Mouse (Mus musculus): ENCODE data around the gene Atpaf1. TPM values are rescaled to one million over a fixed set of nuclear protein-coding genes. Genes with fewer than 3 reads are reported as not detected.

Atpaf1 gene
- polyA plus RNA-seq, 2 experiments from 2014 or later: 16.6 to 19.2 TPM

- no peak for ATAC-seq
Measured at GRCm38 (mm10) chr4:115815606-115816005, 31.0 kb downstream of the Atpaf1 start.

GRCm38 (mm10) chr4:115820199-115820598 lies 35.6 kb downstream of the Atpaf1 start:
- ATAC-seq: no peak

GRCm38 (mm10) chr4:115820944-115821343 lies 36.3 kb downstream of the Atpaf1 start:
- ATAC-seq: no peak

GRCm38 (mm10) chr4:115821431-115821830 lies 36.8 kb downstream of the Atpaf1 start:
- no peak for ATAC-seq

GRCm38 (mm10) chr4:115821928-115822327 lies 37.3 kb downstream of the Atpaf1 start:
- ATAC-seq: no peak

GRCm38 (mm10) chr4:115824178-115824577 lies 39.6 kb downstream of the Atpaf1 start:
- ATAC-seq: no peak

GRCm38 (mm10) chr4:115825271-115825670 lies 40.7 kb downstream of the Atpaf1 start:
- no peak for ATAC-seq

- ATAC-seq: no peak
Measured at GRCm38 (mm10) chr4:115827066-115827465, 42.5 kb downstream of the Atpaf1 start.

- peak; percentile 50 for ATAC-seq
Measured at GRCm38 (mm10) chr4:115827535-115827887, 42.9 kb downstream of the Atpaf1 start.

GRCm38 (mm10) chr4:115827888-115828571 lies 43.4 kb downstream of the Atpaf1 start, which contains the start of gene Mob3c:
Mob3c (plus strand) TSS chr4:115828092.
- peak; percentile 85 for ATAC-seq

- ATAC-seq: no peak
Measured at GRCm38 (mm10) chr4:115828572-115828902, 43.9 kb downstream of the Atpaf1 start.

- ATAC-seq: no peak
Measured at GRCm38 (mm10) chr4:115830491-115830890, 45.9 kb downstream of the Atpaf1 start.

GRCm38 (mm10) chr4:115831221-115831620 lies 46.6 kb downstream of the Atpaf1 start:
- no peak for ATAC-seq

- ATAC-seq: no peak
Measured at GRCm38 (mm10) chr4:115832040-115832439, 47.4 kb downstream of the Atpaf1 start.

GRCm38 (mm10) chr4:115835576-115835975 lies 51.0 kb downstream of the Atpaf1 start:
- no peak for ATAC-seq

GRCm38 (mm10) chr4:115838196-115838595 lies 53.6 kb downstream of the Atpaf1 start:
- ATAC-seq: no peak

- ATAC-seq: peak; percentile 99
Measured at GRCm38 (mm10) chr4:115838696-115839641, 54.4 kb downstream of the Atpaf1 start, which contains the start of gene Mknk1. Mknk1 (plus strand) TSS chr4:115839198.

GRCm38 (mm10) chr4:115839956-115840355 lies 55.3 kb downstream of the Atpaf1 start:
- no peak for ATAC-seq

- no peak for ATAC-seq
Measured at GRCm38 (mm10) chr4:115840842-115841241, 56.2 kb downstream of the Atpaf1 start.

GRCm38 (mm10) chr4:115846656-115847055 lies 62.0 kb downstream of the Atpaf1 start:
- ATAC-seq: no peak

GRCm38 (mm10) chr4:115847377-115847776 lies 62.8 kb downstream of the Atpaf1 start:
- ATAC-seq: no peak

GRCm38 (mm10) chr4:115848083-115848482 lies 63.5 kb downstream of the Atpaf1 start:
- no peak for ATAC-seq

- ATAC-seq: no peak
Measured at GRCm38 (mm10) chr4:115848990-115849677, 64.5 kb downstream of the Atpaf1 start.

All from CD4-positive, CD25-positive, alpha-beta regulatory T cell, adult 4 months (primary cell).